Mouse (Mus musculus): ENCODE data around the gene Rnase13.

DNA sequence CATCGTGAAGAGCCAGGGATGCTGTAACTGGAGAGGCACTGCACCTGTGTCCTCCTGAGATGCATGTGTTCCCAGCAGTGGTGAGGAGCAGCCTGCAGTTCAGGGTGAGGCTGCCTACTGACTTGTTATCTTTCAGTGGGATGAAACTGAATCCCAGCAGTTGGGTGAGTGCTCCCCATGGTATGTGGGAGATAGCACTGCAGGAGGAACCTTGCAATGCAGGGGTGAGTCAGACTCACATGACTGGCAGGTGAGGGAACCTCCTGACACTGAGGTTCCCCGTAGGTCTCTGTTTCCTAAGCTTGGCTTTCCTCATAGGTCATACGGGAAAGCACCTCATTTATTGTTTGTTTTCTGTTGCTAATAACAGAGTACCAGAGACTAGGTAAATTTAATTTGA lies 45.1 kb downstream of the Rnase13 start:
- no peak for TF ChIP-seq CTCF (IDR thresholded peaks at IDR 0.05; ENCODE audit: low read depth)
- no peak for TF ChIP-seq EP300 (IDR thresholded peaks at IDR 0.05; ENCODE audit: low read depth)

Data from heart, postnatal 0 days (tissue).